ENCODE assay signal across 13 mouse cellular contexts in the genomic region with DNA sequence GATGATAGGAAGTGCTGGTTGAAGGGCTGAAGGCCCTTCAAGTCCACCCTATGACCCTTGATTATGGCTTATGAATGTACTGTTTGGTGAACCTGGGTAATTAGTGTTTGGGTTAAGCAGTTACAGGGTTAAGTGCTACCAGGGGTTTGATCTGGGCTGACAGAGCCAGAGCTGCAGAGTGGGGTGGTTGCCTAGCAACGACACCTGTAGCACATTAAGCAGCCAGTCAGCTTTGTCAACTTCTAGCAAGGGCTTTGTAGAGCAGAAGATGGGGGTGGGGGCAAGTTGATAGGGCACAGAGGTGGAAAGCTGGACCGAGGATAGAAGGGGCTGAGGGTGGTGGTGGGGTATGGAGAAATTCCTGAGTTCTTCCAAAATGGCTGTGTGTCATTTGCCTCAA.
DNase-seq lines count a peak whose midpoint lies in the region; ATAC-seq lines count a peak whose summit lies in the region.
"Had no signal": no experiment of that assay in that cellular context is flagged by ENCODE, and none has a peak within 500 bp of the region (broad histone marks: within the 10 kb centered on the region; RNA-seq: fewer than 3 reads in every experiment).

No protein-coding gene starts in this region.

- no peaks in the 10 kb centered on the region for H3K27me3 ChIP-seq in kidney, embryonic 16.5 days (ENCODE audit: insufficient read depth, low read length)
- H3K27me3 ChIP-seq in midbrain, embryonic 15.5 days (replicated peaks) = no peaks in the 10 kb centered on the region
- H3K27me3 ChIP-seq in intestine, embryonic 16.5 days (replicated peaks; ENCODE audit: control insufficient read depth, insufficient read depth, low read length) = no peaks in the 10 kb centered on the region
- H3K27me3 ChIP-seq: CH12.LX had no signal

- no peaks in the 10 kb centered on the region for H3K9me3 ChIP-seq in kidney, embryonic 16.5 days (ENCODE audit: low read length)
- no peaks in the 10 kb centered on the region for H3K9me3 ChIP-seq in midbrain, embryonic 15.5 days
- H3K9me3 ChIP-seq in intestine, embryonic 16.5 days (ENCODE audit: control insufficient read depth, low read length) = no peaks in the 10 kb centered on the region
- H3K9me3 ChIP-seq: neural tube, embryonic 13.5 days had no signal

- WGBS in kidney, embryonic 16.5 days = 12% methylated on average over 2 of the region's 2 CpGs
- 23% methylated on average over 2 of the region's 2 CpGs for WGBS in midbrain, embryonic 15.5 days
- WGBS in intestine, embryonic 16.5 days = 21% methylated on average over 2 of the region's 2 CpGs

- DNase-seq in kidney, postnatal 25 days = no peak
- DNase-seq in embryo, embryonic 10 days (ENCODE audit: low spot score) = peak; percentile 78
- peak; percentile 87 for DNase-seq in forelimb bud, embryonic 11.5 days (ENCODE audit: low read depth, low spot score)
- DNase-seq in ovary, postnatal 36 days (ENCODE audit: low spot score) = no peak
- DNase-seq: cerebellum, postnatal 36 days; lung, postnatal 10 days; right cerebral cortex, postnatal 4 days had no signal

- no peak overlapping the region for H3K9ac ChIP-seq in kidney, embryonic 16.5 days (replicated peaks; ENCODE audit: low read length)
- no peak overlapping the region for H3K9ac ChIP-seq in midbrain, embryonic 15.5 days
- no peak overlapping the region for H3K9ac ChIP-seq in intestine, embryonic 16.5 days (ENCODE audit: low read depth, low read length)
- H3K9ac ChIP-seq: neural tube, embryonic 13.5 days had no signal

- H3K27ac ChIP-seq in kidney, embryonic 16.5 days (ENCODE audit: low read length) = no peak overlapping the region
- no peak overlapping the region for H3K27ac ChIP-seq in midbrain, embryonic 15.5 days
- no peak overlapping the region for H3K27ac ChIP-seq in intestine, embryonic 16.5 days (ENCODE audit: low read length)
- H3K27ac ChIP-seq: neural tube, embryonic 13.5 days had no signal

- H3K4me1 ChIP-seq in kidney, embryonic 16.5 days (ENCODE audit: insufficient read depth, low read length) = peaks cover 12% of the 10 kb centered on the region
- H3K4me1 ChIP-seq in midbrain, embryonic 15.5 days = peaks cover 28% of the 10 kb centered on the region
- no peaks in the 10 kb centered on the region for H3K4me1 ChIP-seq in intestine, embryonic 16.5 days (ENCODE audit: control insufficient read depth, insufficient read depth, low read length)

- H3K4me3 ChIP-seq in kidney, embryonic 16.5 days (ENCODE audit: low read length) = no peak overlapping the region
- no peak overlapping the region for H3K4me3 ChIP-seq in midbrain, embryonic 15.5 days
- no peak overlapping the region for H3K4me3 ChIP-seq in intestine, embryonic 16.5 days (ENCODE audit: low read length)
- H3K4me3 ChIP-seq: neural tube, embryonic 13.5 days had no signal

- H3K36me3 ChIP-seq in kidney, embryonic 16.5 days (ENCODE audit: insufficient read depth, low read length) = no peaks in the 10 kb centered on the region
- no peaks in the 10 kb centered on the region for H3K36me3 ChIP-seq in midbrain, embryonic 15.5 days (replicated peaks)
- no peaks in the 10 kb centered on the region for H3K36me3 ChIP-seq in intestine, embryonic 16.5 days (ENCODE audit: control insufficient read depth, insufficient read depth, low read length)
- H3K36me3 ChIP-seq: neural tube, embryonic 13.5 days had no signal

- H3K4me2 ChIP-seq in kidney, embryonic 16.5 days (replicated peaks; ENCODE audit: low read depth, low read length) = no peak overlapping the region
- peak overlapping the region; percentile 7; the same call in 1 of the 2 replicates for H3K4me2 ChIP-seq in midbrain, embryonic 15.5 days
- no peak overlapping the region for H3K4me2 ChIP-seq in intestine, embryonic 16.5 days (ENCODE audit: low read depth, low read length)
- H3K4me2 ChIP-seq: neural tube, embryonic 13.5 days had no signal

- ATAC-seq in kidney, embryonic 16.5 days (ENCODE audit: low FRiP score, low TSS enrichment) = peak; percentile 71
- peak; percentile 71 for ATAC-seq in midbrain, embryonic 15.5 days (replicated peaks)
- ATAC-seq in megakaryocyte, adult 5-6 weeks (ENCODE audit: poor library complexity, severe bottlenecking) = no peak
- no peak for ATAC-seq in intestine, embryonic 16.5 days

Comparison
In these comparisons a context has a peak if more than half of its experiments do, and no peak if none do; other contexts are left out.
1. ATAC-seq: peak in kidney, embryonic 16.5 days (single experiment) and midbrain, embryonic 15.5 days (single experiment); none in megakaryocyte, adult 5-6 weeks (single experiment) and intestine, embryonic 16.5 days (single experiment).
2. DNase-seq: peak in embryo, embryonic 10 days (single experiment) and forelimb bud, embryonic 11.5 days (single experiment); none in kidney, postnatal 25 days (0 of 2) and ovary, postnatal 36 days (single experiment).